Mouse (Mus musculus): ENCODE results near the gene Usp16.

- no peak for TF ChIP-seq CTCF (IDR thresholded peaks at IDR 0.05 in 2 of 3, conservative IDR thresholded peaks at IDR 0.05 in 1 of 3; ENCODE audit: control insufficient read depth in 1 of 3, insufficient read depth in 1 of 3, low read depth in 2 of 3, low read length in 3 of 3, poor library complexity in 1 of 3, severe bottlenecking in 1 of 3)
- TF ChIP-seq SIN3A (IDR thresholded peaks at IDR 0.05; ENCODE audit: low read length) = no peak
- TF ChIP-seq NELFE (IDR thresholded peaks at IDR 0.05; ENCODE audit: low read depth, low read length) = no peak
- TF ChIP-seq POLR2A (IDR thresholded peaks at IDR 0.05; ENCODE audit: control insufficient read depth in 1 of 2, insufficient read depth in 1 of 2, low read depth in 1 of 2, low read length in 2 of 2, poor library complexity in 1 of 2) = no peak
- no peak for TF ChIP-seq ZKSCAN1 (IDR thresholded peaks at IDR 0.05; ENCODE audit: low read depth, low read length)
- TF ChIP-seq USF1 (IDR thresholded peaks at IDR 0.05; ENCODE audit: low read depth, low read length) = no peak
- no peak for TF ChIP-seq EP300 (IDR thresholded peaks at IDR 0.05; ENCODE audit: low read depth in 1 of 2, low read length in 2 of 2)
- TF ChIP-seq GATA1 (IDR thresholded peaks at IDR 0.05; ENCODE audit: low read depth, low read length) = no peak
- TF ChIP-seq ELF1 (IDR thresholded peaks at IDR 0.05; ENCODE audit: low read depth, low read length) = no peak
- no peak for TF ChIP-seq MAFK (IDR thresholded peaks at IDR 0.05; ENCODE audit: borderline replicate concordance, low read depth, low read length)
- no peak for TF ChIP-seq ZC3H11A (IDR thresholded peaks at IDR 0.05; ENCODE audit: low read depth, low read length)
Observed at GRCm38 (mm10) chr16:87488605-87489004, 34.1 kb downstream of the Usp16 start.

All from MEL (cell line).